Mouse (Mus musculus): ENCODE results near the gene Gm5788. TPM values are rescaled to one million over a fixed set of nuclear protein-coding genes. Genes with fewer than 3 reads are reported as not detected.
"Not testable (repeated sequence)": the region's sequence is repeated elsewhere in the genome, so short reads cannot be mapped to it uniquely, and the experiment has no call there.

Gene Gm5788
- not detected in 2 replicates for polyA plus RNA-seq (2015; fragmentation: Nextera tagmentation; extraction: Ambion mirVana)

- H3K4me3 ChIP-seq (ENCODE audit: low read length); ATAC-seq (ENCODE audit: low read depth); H3K4me1 ChIP-seq (replicated peaks; ENCODE audit: control insufficient read depth, insufficient read depth, low read length); H3K9me3 ChIP-seq (ENCODE audit: control insufficient read depth, low read length); H3K4me2 ChIP-seq (ENCODE audit: low read depth, low read length); H3K9ac ChIP-seq (ENCODE audit: low read length); H3K27ac ChIP-seq (ENCODE audit: low read length); H3K36me3 ChIP-seq (ENCODE audit: control insufficient read depth, insufficient read depth, low read length); H3K27me3 ChIP-seq (ENCODE audit: control insufficient read depth, insufficient read depth, low read depth, low read length): not testable (repeated sequence)
- WGBS, result 86% methylated on average over 3 of the region's 3 CpGs
Observed at GRCm38 (mm10) chr12:87494421-87494820, at the start of gene Gm5788. Gene Gm5788 (plus strand): TSS chr12:87494721.

- 79% methylated on average over 9 of the region's 9 CpGs for WGBS
- Histone ChIP-seq H3K27ac (ENCODE audit: low read length) (no peak overlapping the region), H3K4me1 (replicated peaks; ENCODE audit: control insufficient read depth, insufficient read depth, low read length) (peaks cover 4% of the 10 kb centered on the region; the same call in 1 of the 2 replicates), H3K9me3 (ENCODE audit: control insufficient read depth, low read length) (no peaks in the 10 kb centered on the region), H3K27me3 (ENCODE audit: control insufficient read depth, insufficient read depth, low read depth, low read length) (no peaks in the 10 kb centered on the region), H3K4me2 (ENCODE audit: low read depth, low read length) (no peak overlapping the region), H3K36me3 (ENCODE audit: control insufficient read depth, insufficient read depth, low read length) (peaks cover 56% of the 10 kb centered on the region), H3K9ac (ENCODE audit: low read length) (no peak overlapping the region), H3K4me3 (ENCODE audit: low read length) (no peak overlapping the region)
- no peak for ATAC-seq (ENCODE audit: low read depth)
Observed at GRCm38 (mm10) chr12:87449456-87449855, 45.1 kb upstream of the Gm5788 start.

- 82% methylated on average over 6 of the region's 6 CpGs for WGBS
Observed at GRCm38 (mm10) chr12:87464678-87465297, 29.7 kb upstream of the Gm5788 start.

DNA sequence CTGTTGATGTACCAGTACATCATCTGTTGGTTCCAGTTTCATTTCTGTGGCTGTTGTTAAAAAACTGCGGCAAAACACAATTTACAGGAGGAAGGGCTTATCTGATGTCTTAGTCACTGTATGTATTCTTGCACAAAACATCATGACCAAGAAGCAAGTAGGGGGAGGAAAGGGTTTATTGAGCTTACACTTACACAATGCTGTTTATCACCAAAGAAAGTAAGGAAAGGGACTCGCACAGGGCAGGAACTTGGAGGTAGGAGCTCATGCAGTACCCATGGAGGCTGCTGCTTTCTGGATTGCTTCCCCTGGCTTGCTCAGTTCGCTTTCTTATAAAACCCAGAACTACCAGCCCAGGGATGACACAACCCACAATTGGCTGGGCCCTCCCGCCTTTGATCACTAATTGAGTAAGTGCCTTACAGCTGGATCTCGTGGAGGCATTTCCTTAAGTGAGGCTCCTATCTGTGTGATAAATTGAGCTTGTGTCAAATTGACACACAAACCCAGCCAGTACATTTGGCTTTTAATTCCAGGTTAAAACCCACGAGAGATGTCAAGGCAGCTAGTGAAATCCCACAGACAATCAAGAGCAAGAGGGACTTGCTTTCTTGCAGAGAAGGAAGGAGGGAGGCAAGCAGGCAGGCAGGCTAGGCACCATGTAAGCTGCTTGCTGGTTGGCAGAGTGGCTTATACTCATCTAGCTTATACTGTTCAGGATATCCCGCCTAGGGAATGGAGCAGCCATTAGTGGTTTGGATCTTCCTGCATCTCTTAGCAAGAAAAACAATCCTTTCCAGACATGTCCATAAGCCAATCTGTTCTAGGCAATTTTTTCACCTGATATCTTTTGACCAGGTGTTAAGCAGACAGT, 24.0 kb upstream of the Gm5788 start:
- no peaks in the 10 kb centered on the region for H3K9me3 ChIP-seq (ENCODE audit: control insufficient read depth, low read length)
- no peak for ATAC-seq (ENCODE audit: low read depth)
- H3K9ac ChIP-seq (ENCODE audit: low read length), result peak overlapping the region; percentile 96
- H3K27ac ChIP-seq (ENCODE audit: low read length), result no peak overlapping the region
- peak overlapping the region; percentile 93 for H3K4me3 ChIP-seq (ENCODE audit: low read length)
- H3K27me3 ChIP-seq (ENCODE audit: control insufficient read depth, insufficient read depth, low read depth, low read length), result no peaks in the 10 kb centered on the region
- H3K36me3 ChIP-seq (ENCODE audit: control insufficient read depth, insufficient read depth, low read length), result peaks cover 7% of the 10 kb centered on the region; the same call in 1 of the 2 replicates
- H3K4me1 ChIP-seq (replicated peaks; ENCODE audit: control insufficient read depth, insufficient read depth, low read length), result peaks cover 8% of the 10 kb centered on the region
- WGBS, result 61% methylated on average over 7 of the region's 7 CpGs
- peak overlapping the region; percentile 71 for H3K4me2 ChIP-seq (ENCODE audit: low read depth, low read length)

More at GRCm38 (mm10) chr12:87464678-87465297, 29.7 kb upstream of the Gm5788 start:
- Histone ChIP-seq H3K36me3 (ENCODE audit: control insufficient read depth, insufficient read depth, low read length) (peaks cover 42% of the 10 kb centered on the region), H3K4me2 (ENCODE audit: low read depth, low read length) (no peak overlapping the region), H3K9ac (ENCODE audit: low read length) (no peak overlapping the region), H3K4me3 (ENCODE audit: low read length) (no peak overlapping the region), H3K27ac (ENCODE audit: low read length) (no peak overlapping the region), H3K4me1 (replicated peaks; ENCODE audit: control insufficient read depth, insufficient read depth, low read length) (no peaks in the 10 kb centered on the region), H3K9me3 (ENCODE audit: control insufficient read depth, low read length) (no peaks in the 10 kb centered on the region), H3K27me3 (ENCODE audit: control insufficient read depth, insufficient read depth, low read depth, low read length) (no peaks in the 10 kb centered on the region)
- no peak for ATAC-seq (ENCODE audit: low read depth)

- no peak for ATAC-seq (ENCODE audit: low read depth)
- H3K4me2 ChIP-seq (ENCODE audit: low read depth, low read length), result peak overlapping the region; percentile 71
Observed at GRCm38 (mm10) chr12:87471421-87471963, 23.0 kb upstream of the Gm5788 start.

GRCm38 (mm10) chr12:87471964-87472786, 22.3 kb upstream of the Gm5788 start, which contains the start of gene Snw1:
Gene Snw1 (minus strand): TSS chr12:87472274.
- ATAC-seq (ENCODE audit: low read depth), result peak; percentile 97
- Histone ChIP-seq H3K4me3 (ENCODE audit: low read length) (peak within 1 kb of the TSS; percentile 93), H3K9ac (ENCODE audit: low read length) (peak within 1 kb of the TSS; percentile 96), H3K9me3 (ENCODE audit: control insufficient read depth, low read length) (no peaks in the 10 kb centered on the region), H3K4me2 (ENCODE audit: low read depth, low read length) (peak within 1 kb of the TSS; percentile 71), H3K36me3 (ENCODE audit: control insufficient read depth, insufficient read depth, low read length) (peaks cover 7% of the 10 kb centered on the region; the same call in 1 of the 2 replicates), H3K27ac (ENCODE audit: low read length) (peak within 1 kb of the TSS; percentile 90), H3K27me3 (ENCODE audit: control insufficient read depth, insufficient read depth, low read depth, low read length) (no peaks in the 10 kb centered on the region), H3K4me1 (replicated peaks; ENCODE audit: control insufficient read depth, insufficient read depth, low read length) (peaks cover 8% of the 10 kb centered on the region)
- whole genome bisulfite sequencing, result 3% methylated on average over 45 of the region's 45 CpGs

More at GRCm38 (mm10) chr12:87471421-87471963, 23.0 kb upstream of the Gm5788 start:
- 0% methylated on average over 19 of the region's 19 CpGs for WGBS
- Histone ChIP-seq H3K9ac (ENCODE audit: low read length) (peak overlapping the region; percentile 96), H3K36me3 (ENCODE audit: control insufficient read depth, insufficient read depth, low read length) (peaks cover 7% of the 10 kb centered on the region; the same call in 1 of the 2 replicates), H3K9me3 (ENCODE audit: control insufficient read depth, low read length) (no peaks in the 10 kb centered on the region), H3K4me3 (ENCODE audit: low read length) (peak overlapping the region; percentile 93), H3K4me1 (replicated peaks; ENCODE audit: control insufficient read depth, insufficient read depth, low read length) (peaks cover 8% of the 10 kb centered on the region), H3K27me3 (ENCODE audit: control insufficient read depth, insufficient read depth, low read depth, low read length) (no peaks in the 10 kb centered on the region), H3K27ac (ENCODE audit: low read length) (peak overlapping the region; percentile 90)

DNA sequence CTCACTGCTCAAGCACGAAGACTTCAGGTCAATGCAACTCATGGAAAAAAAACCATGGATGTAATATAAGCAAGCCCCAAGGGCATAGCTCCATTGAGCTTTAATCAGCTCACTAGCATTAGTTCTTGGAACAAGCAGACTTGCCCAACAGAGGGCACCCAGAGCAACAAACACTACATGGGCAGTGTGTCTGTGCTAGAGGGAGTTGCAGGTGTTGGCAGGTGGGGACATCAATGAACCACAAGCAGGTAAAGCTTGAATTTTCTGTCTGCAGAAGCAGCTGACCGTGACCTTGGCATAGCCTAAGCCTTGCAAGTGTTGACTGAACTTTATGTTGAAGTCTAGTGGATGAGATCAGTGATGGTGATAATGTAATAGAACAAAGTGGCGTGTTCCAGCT, 19.8 kb upstream of the Gm5788 start:
- Histone ChIP-seq H3K27ac (ENCODE audit: low read length) (no peak overlapping the region), H3K9ac (ENCODE audit: low read length) (no peak overlapping the region), H3K4me2 (ENCODE audit: low read depth, low read length) (no peak overlapping the region), H3K4me3 (ENCODE audit: low read length) (no peak overlapping the region), H3K27me3 (ENCODE audit: control insufficient read depth, insufficient read depth, low read depth, low read length) (no peaks in the 10 kb centered on the region), H3K9me3 (ENCODE audit: control insufficient read depth, low read length) (no peaks in the 10 kb centered on the region), H3K4me1 (replicated peaks; ENCODE audit: control insufficient read depth, insufficient read depth, low read length) (peaks cover 8% of the 10 kb centered on the region), H3K36me3 (ENCODE audit: control insufficient read depth, insufficient read depth, low read length) (no peaks in the 10 kb centered on the region)
- no peak for ATAC-seq (ENCODE audit: low read depth)
- 72% methylated on average over 3 of the region's 3 CpGs for WGBS

GRCm38 (mm10) chr12:87482482-87482881, 12.0 kb upstream of the Gm5788 start:
- not testable (repeated sequence) for H3K4me3 ChIP-seq (ENCODE audit: low read length)

More at GRCm38 (mm10) chr12:87482482-87482881, 12.0 kb upstream of the Gm5788 start:
- H3K9me3 ChIP-seq (ENCODE audit: control insufficient read depth, low read length); H3K27me3 ChIP-seq (ENCODE audit: control insufficient read depth, insufficient read depth, low read depth, low read length); H3K4me2 ChIP-seq (ENCODE audit: low read depth, low read length); H3K27ac ChIP-seq (ENCODE audit: low read length); ATAC-seq (ENCODE audit: low read depth); H3K36me3 ChIP-seq (ENCODE audit: control insufficient read depth, insufficient read depth, low read length); H3K9ac ChIP-seq (ENCODE audit: low read length); H3K4me1 ChIP-seq (replicated peaks; ENCODE audit: control insufficient read depth, insufficient read depth, low read length): not testable (repeated sequence)
- 88% methylated on average over 5 of the region's 5 CpGs for WGBS
